Mouse (Mus musculus) limb, embryonic 13.5 days (tissue): ENCODE measurements around the gene Mthfd2. TPM values are rescaled to one million over a fixed set of nuclear protein-coding genes. Genes with fewer than 3 reads are reported as not detected.

Experiments used
- polyA plus RNA-seq: library from polyadenylated mRNA; unstranded; fragments of >200 nt; fragmentation: Nextera tagmentation; extraction: Ambion mirVana; gene quantifications from 2 replicates; pipeline ENCODE4 v1.2.1, GENCODE M21; 2015

The Mthfd2 gene
- polyA plus RNA-seq, 1 experiment from 2014 or later = 40.5 TPM

Other genes starting within 250 kb of the Mthfd2 start
- 40.3 and 41.3 TPM in 2 replicates for gene Pcgf1, start 248.0 kb downstream of the Mthfd2 start, polyA plus RNA-seq
- gene Lbx2, start 239.5 kb downstream of the Mthfd2 start, polyA plus RNA-seq = 0.81 and 0.91 TPM in 2 replicates
- 1.6 and 3.6 TPM in 2 replicates for gene Ccdc142, start 224.3 kb downstream of the Mthfd2 start, polyA plus RNA-seq
- 2.8 and 3.1 TPM in 2 replicates for gene Gm42688, start 224.3 kb downstream of the Mthfd2 start, polyA plus RNA-seq
- 134 and 138 TPM in 2 replicates for gene Mrpl53, start 216.9 kb downstream of the Mthfd2 start, polyA plus RNA-seq
- 42.7 and 45.4 TPM in 2 replicates for gene Mogs, start 210.4 kb downstream of the Mthfd2 start, polyA plus RNA-seq
- gene Wbp1, start 204.3 kb downstream of the Mthfd2 start, polyA plus RNA-seq = 161 and 169 TPM in 2 replicates
- 12.4 and 12.8 TPM in 2 replicates for gene Ino80b, start 200.5 kb downstream of the Mthfd2 start, polyA plus RNA-seq
- 64.7 and 74.1 TPM in 2 replicates for gene Rtkn, start 190.4 kb downstream of the Mthfd2 start, polyA plus RNA-seq
- gene Wdr54, start 169.5 kb downstream of the Mthfd2 start, polyA plus RNA-seq = 6.9 and 7.4 TPM in 2 replicates
- gene 1700003E16Rik, start 169.5 kb downstream of the Mthfd2 start, polyA plus RNA-seq = 3.7 and 3.8 TPM in 2 replicates
- gene Dctn1, start 160.0 kb downstream of the Mthfd2 start, polyA plus RNA-seq = 88.9 and 90.3 TPM in 2 replicates
- gene Slc4a5, start 106.1 kb downstream of the Mthfd2 start, polyA plus RNA-seq = 0.10 and 0.20 TPM in 2 replicates
- 59.0 and 65.9 TPM in 2 replicates for gene Mob1a, start 108 bp upstream of the Mthfd2 start, polyA plus RNA-seq
- 117 and 128 TPM in 2 replicates for gene Bola3, start 23.2 kb upstream of the Mthfd2 start, polyA plus RNA-seq
- gene Tet3, start 133.2 kb upstream of the Mthfd2 start, polyA plus RNA-seq = 51.6 and 63.1 TPM in 2 replicates
- 88.4 and 89.5 TPM in 2 replicates for gene Dguok, start 181.1 kb upstream of the Mthfd2 start, polyA plus RNA-seq
- 2.9 and 3.4 TPM in 2 replicates for gene Actg2, start 210.4 kb upstream of the Mthfd2 start, polyA plus RNA-seq
- gene Stambp, start 246.8 kb upstream of the Mthfd2 start, polyA plus RNA-seq = 24.4 and 24.8 TPM in 2 replicates